Mouse (Mus musculus) erythroblast, embryonic 14.5 days (primary cell): ENCODE results near the gene G2e3.

Experiments used
- GATA1 ChIP-seq: IDR thresholded peaks from 2 replicates; pipeline ENCODE4 v1.6.1; 2012; ENCODE audit warnings: low read length, inconsistent platforms, mixed read lengths
- TAL1 ChIP-seq: IDR thresholded peaks from 3 replicates; pipeline ENCODE4 v1.6.1; 2012; ENCODE audit warnings: low read length, inconsistent platforms, mixed read lengths

GRCm38 (mm10) chr12:51346121-51346520 lies 1.7 kb upstream of the G2e3 start:
- no peak for TF ChIP-seq GATA1
- no peak for TF ChIP-seq TAL1
